Mouse (Mus musculus): ENCODE measurements around the gene Ipo13. TPM values are rescaled to one million over a fixed set of nuclear protein-coding genes. Genes with fewer than 3 reads are reported as not detected.
A peak's percentile ranks its signal among the peaks of the same experiment; 100 is the strongest.

The Ipo13 gene
- total RNA-seq, 2 experiments from 2014 or later = 124 to 135 TPM

GRCm38 (mm10) chr4:117885093-117885492, 29.7 kb downstream of the Ipo13 start:
- no peak for DNase-seq (ENCODE audit: low spot score in 2 of 2)

- no peak for DNase-seq (ENCODE audit: low spot score in 2 of 2)
Measured at GRCm38 (mm10) chr4:117884146-117884545, 30.7 kb downstream of the Ipo13 start.

- peak; percentile 57 to 67 for DNase-seq (ENCODE audit: low spot score in 2 of 2)
Measured at GRCm38 (mm10) chr4:117882701-117883691, 31.8 kb downstream of the Ipo13 start, which contains the start of gene B4galt2. B4galt2 (minus strand) TSS chr4:117883487.

- DNase-seq (ENCODE audit: low spot score in 2 of 2) = no peak
Measured at GRCm38 (mm10) chr4:117878703-117879102, 36.1 kb downstream of the Ipo13 start.

GRCm38 (mm10) chr4:117878301-117878700, 36.5 kb downstream of the Ipo13 start:
- no peak for DNase-seq (ENCODE audit: low spot score in 2 of 2)

- DNase-seq (ENCODE audit: low spot score in 2 of 2) = no peak
Measured at GRCm38 (mm10) chr4:117873615-117874014, 41.2 kb downstream of the Ipo13 start.

- no peak for DNase-seq (ENCODE audit: low spot score in 2 of 2)
Measured at GRCm38 (mm10) chr4:117872471-117872886, 42.3 kb downstream of the Ipo13 start, which contains the start of gene Ccdc24. Ccdc24 (minus strand) TSS chr4:117872557.

GRCm38 (mm10) chr4:117871787-117872186, 43.0 kb downstream of the Ipo13 start:
- no peak for DNase-seq (ENCODE audit: low spot score in 2 of 2)

GRCm38 (mm10) chr4:117870437-117870836, 44.4 kb downstream of the Ipo13 start:
- DNase-seq (ENCODE audit: low spot score in 2 of 2) = no peak

GRCm38 (mm10) chr4:117869317-117869716, 45.5 kb downstream of the Ipo13 start:
- no peak for DNase-seq (ENCODE audit: low spot score in 2 of 2)

- DNase-seq (ENCODE audit: low spot score in 2 of 2) = peak; percentile 48 to 64
Measured at GRCm38 (mm10) chr4:117867823-117868222, 47.0 kb downstream of the Ipo13 start.

GRCm38 (mm10) chr4:117867000-117867399, 47.8 kb downstream of the Ipo13 start:
- DNase-seq (ENCODE audit: low spot score in 2 of 2) = no peak

- peak in 1 of 2 experiments; percentile 54 for DNase-seq (ENCODE audit: low spot score in 2 of 2)
Measured at GRCm38 (mm10) chr4:117866083-117866482, 48.7 kb downstream of the Ipo13 start.

GRCm38 (mm10) chr4:117862823-117863222, 52.0 kb downstream of the Ipo13 start:
- no peak for DNase-seq (ENCODE audit: low spot score in 2 of 2)

GRCm38 (mm10) chr4:117860570-117860969, 54.2 kb downstream of the Ipo13 start:
- no peak for DNase-seq (ENCODE audit: low spot score in 2 of 2)

- DNase-seq (ENCODE audit: low spot score in 2 of 2) = peak in 1 of 2 experiments; percentile 58
Measured at GRCm38 (mm10) chr4:117858794-117859193, 56.0 kb downstream of the Ipo13 start.

GRCm38 (mm10) chr4:117855146-117855545, 59.7 kb downstream of the Ipo13 start:
- no peak for DNase-seq (ENCODE audit: low spot score in 2 of 2)

- DNase-seq (ENCODE audit: low spot score in 2 of 2) = no peak
Measured at GRCm38 (mm10) chr4:117852152-117852868, 62.5 kb downstream of the Ipo13 start.

GRCm38 (mm10) chr4:117850871-117851270, 63.9 kb downstream of the Ipo13 start:
- DNase-seq (ENCODE audit: low spot score in 2 of 2) = no peak

- no peak for DNase-seq (ENCODE audit: low spot score in 2 of 2)
Measured at GRCm38 (mm10) chr4:117850176-117850575, 64.6 kb downstream of the Ipo13 start.

- DNase-seq (ENCODE audit: low spot score in 2 of 2) = no peak
Measured at GRCm38 (mm10) chr4:117849506-117849905, 65.3 kb downstream of the Ipo13 start.

- no peak for DNase-seq (ENCODE audit: low spot score in 2 of 2)
Measured at GRCm38 (mm10) chr4:117849063-117849462, 65.7 kb downstream of the Ipo13 start.
